Mouse (Mus musculus): Measurements from ENCODE around the gene Tfb1m. TPM values are rescaled to one million over a fixed set of nuclear protein-coding genes. Genes with fewer than 3 reads are reported as not detected.

Tfb1m gene
- polyA plus RNA-seq, 1 experiment from 2014 or later: 14.1 TPM

DNA sequence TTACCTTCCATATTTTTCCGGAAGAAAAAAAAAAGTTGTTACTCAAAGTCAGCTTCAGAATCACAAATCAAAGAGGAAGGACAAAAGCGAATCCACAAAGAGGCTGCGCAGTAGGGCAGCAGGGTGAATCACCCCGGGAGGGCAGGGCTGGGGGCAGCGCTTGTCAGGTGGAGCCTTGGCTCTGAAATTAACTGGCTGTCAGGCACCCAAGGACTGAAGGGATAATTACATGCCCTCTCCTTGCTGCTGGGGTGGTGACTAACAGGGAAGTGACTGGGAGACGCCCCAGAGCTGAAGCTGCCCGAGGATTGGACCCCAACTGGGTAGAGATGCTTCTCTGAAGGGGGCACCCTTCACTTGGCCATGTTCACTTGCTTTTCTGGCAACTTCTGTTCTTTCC is 71.7 kb downstream of the Tfb1m start:
- no peaks in the 10 kb centered on the region for H3K27me3 ChIP-seq (ENCODE audit: control insufficient read depth, insufficient read depth, low read length)
- ATAC-seq (ENCODE audit: low FRiP score) (no peak), DNase-seq (ENCODE audit: low spot score) (no peak)
- no peak overlapping the region for H3K9ac ChIP-seq
- no peaks in the 10 kb centered on the region for H3K9me3 ChIP-seq (ENCODE audit: control insufficient read depth, low read length)
- no peaks in the 10 kb centered on the region for H3K4me1 ChIP-seq (replicated peaks; ENCODE audit: control insufficient read depth, insufficient read depth, low read length)
- no peak overlapping the region for H3K27ac ChIP-seq
- no peak overlapping the region for H3K4me3 ChIP-seq (replicated peaks; ENCODE audit: low read length)
- no peaks in the 10 kb centered on the region for H3K36me3 ChIP-seq (replicated peaks; ENCODE audit: control insufficient read depth, insufficient read depth)
- H3K4me2 ChIP-seq (replicated peaks): no peak overlapping the region
- 61% methylated on average over 7 of the region's 7 CpGs for WGBS

DNA sequence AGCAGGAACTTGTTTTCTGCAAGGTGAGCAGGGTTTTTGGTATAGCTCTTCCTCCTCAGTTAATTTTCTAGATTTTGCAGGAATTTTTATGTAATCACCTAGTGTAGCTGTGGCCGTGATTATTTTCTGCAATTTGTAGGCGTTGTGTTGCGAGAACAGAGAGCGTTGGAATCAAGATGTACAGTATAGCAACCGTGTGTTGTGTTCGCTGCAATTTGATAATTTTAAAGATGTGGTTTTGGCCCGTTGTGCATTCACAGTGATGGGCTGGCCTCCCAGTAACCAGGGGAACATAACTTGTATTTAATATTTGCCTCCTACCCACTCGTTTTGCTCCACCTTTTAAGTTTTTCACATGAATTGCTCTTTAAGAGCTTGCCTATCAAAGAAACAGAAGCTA is 74.5 kb downstream of the Tfb1m start:
- no peaks in the 10 kb centered on the region for H3K27me3 ChIP-seq (ENCODE audit: control insufficient read depth, insufficient read depth, low read length)
- H3K4me3 ChIP-seq (replicated peaks; ENCODE audit: low read length): no peak overlapping the region
- 89% methylated on average over 8 of the region's 8 CpGs for WGBS
- no peaks in the 10 kb centered on the region for H3K36me3 ChIP-seq (replicated peaks; ENCODE audit: control insufficient read depth, insufficient read depth)
- no peak overlapping the region for H3K27ac ChIP-seq
- no peaks in the 10 kb centered on the region for H3K9me3 ChIP-seq (ENCODE audit: control insufficient read depth, low read length)
- no peaks in the 10 kb centered on the region for H3K4me1 ChIP-seq (replicated peaks; ENCODE audit: control insufficient read depth, insufficient read depth, low read length)
- DNase-seq (ENCODE audit: low spot score) (no peak), ATAC-seq (ENCODE audit: low FRiP score) (no peak)
- no peak overlapping the region for H3K9ac ChIP-seq
- H3K4me2 ChIP-seq (replicated peaks): no peak overlapping the region

DNA sequence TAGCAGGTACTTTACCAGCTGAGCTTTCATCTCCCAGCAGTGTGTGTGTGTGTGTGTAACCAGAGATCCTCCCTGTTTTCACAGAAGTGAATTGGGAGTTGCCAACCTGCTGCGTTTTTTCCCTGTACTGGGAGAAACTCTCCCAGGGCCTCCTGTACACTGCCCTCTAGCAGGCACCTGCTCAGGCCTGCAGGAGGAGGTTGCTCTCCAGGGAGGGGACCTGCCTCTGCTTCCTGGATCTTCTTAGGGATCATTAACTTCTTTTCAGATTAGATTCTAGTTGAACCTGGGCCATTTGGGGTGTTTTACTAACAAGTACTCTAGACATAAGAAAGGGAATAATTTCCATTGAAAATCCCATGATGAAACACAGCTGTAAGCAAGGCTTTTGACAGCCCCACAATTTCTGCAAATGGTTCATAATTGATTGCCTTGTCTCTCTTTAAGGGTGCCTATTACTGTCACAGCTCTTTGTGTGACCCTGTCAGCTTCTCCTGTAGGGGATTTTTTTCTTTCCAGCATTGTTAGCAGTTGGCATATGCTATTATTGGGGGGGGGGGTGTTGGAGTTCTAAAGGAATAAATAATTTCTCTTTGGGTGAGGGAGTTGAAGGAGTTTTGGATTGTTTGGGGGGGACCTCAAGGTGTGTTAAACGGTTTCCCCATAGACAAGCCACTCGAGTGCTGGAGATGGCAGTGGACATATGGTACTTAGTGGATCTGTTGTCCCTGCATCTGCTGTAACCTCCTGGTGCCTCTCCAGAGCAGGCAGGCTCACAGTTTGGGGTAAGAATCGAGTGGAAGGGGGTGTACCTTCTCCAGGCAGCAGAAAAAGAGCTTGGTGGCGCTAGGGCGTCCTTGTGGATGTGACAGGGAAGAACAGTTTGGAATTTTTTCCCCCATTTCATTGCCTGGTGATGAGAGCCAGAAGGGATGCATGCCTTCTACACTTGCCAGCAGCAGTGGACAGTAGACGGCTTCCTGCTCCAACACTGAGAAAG is 75.7 kb downstream of the Tfb1m start:
- no peak for ATAC-seq (ENCODE audit: low FRiP score)
- H3K36me3 ChIP-seq (replicated peaks; ENCODE audit: control insufficient read depth, insufficient read depth): no peaks in the 10 kb centered on the region
- WGBS: 69% methylated on average over 7 of the region's 7 CpGs
- no peak for DNase-seq (ENCODE audit: low spot score)
- no peaks in the 10 kb centered on the region for H3K9me3 ChIP-seq (ENCODE audit: control insufficient read depth, low read length)
- no peak overlapping the region for H3K4me2 ChIP-seq (replicated peaks)
- no peak overlapping the region for H3K4me3 ChIP-seq (replicated peaks; ENCODE audit: low read length)
- no peaks in the 10 kb centered on the region for H3K4me1 ChIP-seq (replicated peaks; ENCODE audit: control insufficient read depth, insufficient read depth, low read length)
- H3K27ac ChIP-seq: no peak overlapping the region
- no peak overlapping the region for H3K9ac ChIP-seq
- H3K27me3 ChIP-seq (ENCODE audit: control insufficient read depth, insufficient read depth, low read length): no peaks in the 10 kb centered on the region

DNA sequence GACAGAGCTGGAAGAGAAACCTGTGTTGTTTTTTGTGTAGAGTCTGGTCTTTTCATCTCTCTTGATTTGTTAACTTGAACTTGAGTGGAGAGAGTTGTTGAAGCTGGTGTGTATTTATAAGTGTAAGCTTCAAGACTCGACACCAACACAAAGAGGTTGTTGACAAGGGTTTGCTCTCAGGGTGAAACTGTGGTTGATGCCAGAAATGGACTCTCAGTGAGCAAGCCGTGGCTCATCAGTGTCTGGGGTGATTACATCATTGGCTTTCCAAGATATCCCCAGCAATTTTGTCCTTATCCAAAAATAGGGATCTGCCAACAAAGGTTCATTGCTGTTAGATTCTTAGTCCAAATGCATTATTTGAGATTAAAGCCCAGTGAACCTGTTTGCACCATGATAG is 81.0 kb downstream of the Tfb1m start:
- Histone ChIP-seq H3K27ac (no peak overlapping the region), H3K36me3 (replicated peaks; ENCODE audit: control insufficient read depth, insufficient read depth) (no peaks in the 10 kb centered on the region), H3K4me1 (replicated peaks; ENCODE audit: control insufficient read depth, insufficient read depth, low read length) (no peaks in the 10 kb centered on the region), H3K27me3 (ENCODE audit: control insufficient read depth, insufficient read depth, low read length) (no peaks in the 10 kb centered on the region), H3K9ac (no peak overlapping the region), H3K9me3 (ENCODE audit: control insufficient read depth, low read length) (no peaks in the 10 kb centered on the region), H3K4me2 (replicated peaks) (no peak overlapping the region), H3K4me3 (replicated peaks; ENCODE audit: low read length) (no peak overlapping the region)
- DNase-seq (ENCODE audit: low spot score): no peak
- ATAC-seq (ENCODE audit: low FRiP score): no peak
- 91% methylated on average over 2 of the region's 2 CpGs for WGBS

DNA sequence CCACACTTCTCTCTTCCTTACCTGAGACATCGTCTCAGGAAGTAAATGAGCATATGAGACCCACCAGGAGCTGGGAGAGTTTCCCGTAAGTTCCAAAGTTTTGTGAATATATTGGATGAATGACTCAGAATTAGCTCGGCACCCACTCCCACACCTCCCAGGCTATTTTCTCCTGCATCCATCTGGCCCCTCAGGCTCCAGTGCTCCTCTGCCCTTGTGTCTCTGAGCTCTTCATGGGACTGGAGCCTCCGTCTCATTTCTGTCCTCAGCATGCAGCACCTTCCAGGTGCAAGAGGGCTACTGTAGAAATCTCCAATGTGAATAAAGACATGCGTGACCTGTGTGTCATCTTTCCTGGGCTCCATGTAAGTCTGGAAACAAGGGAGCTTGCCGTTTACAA is 85.6 kb downstream of the Tfb1m start:
- 79% methylated on average over 6 of the region's 6 CpGs for WGBS
- Histone ChIP-seq H3K36me3 (replicated peaks; ENCODE audit: control insufficient read depth, insufficient read depth) (no peaks in the 10 kb centered on the region), H3K27ac (no peak overlapping the region), H3K4me1 (replicated peaks; ENCODE audit: control insufficient read depth, insufficient read depth, low read length) (no peaks in the 10 kb centered on the region), H3K9ac (no peak overlapping the region), H3K4me2 (replicated peaks) (no peak overlapping the region), H3K4me3 (replicated peaks; ENCODE audit: low read length) (no peak overlapping the region), H3K27me3 (ENCODE audit: control insufficient read depth, insufficient read depth, low read length) (no peaks in the 10 kb centered on the region), H3K9me3 (ENCODE audit: control insufficient read depth, low read length) (no peaks in the 10 kb centered on the region)
- ATAC-seq (ENCODE audit: low FRiP score) (no peak), DNase-seq (ENCODE audit: low spot score) (no peak)

Other genes with a start within 250 kb of the Tfb1m start
- 5.2 and 6.3 TPM in 2 replicates for gene Tiam2, start 231.2 kb downstream of the Tfb1m start, polyA plus RNA-seq (2014; fragmentation: Nextera tagmentation; extraction: Ambion mirVana)
- gene Cldn20, start 25.2 kb downstream of the Tfb1m start, polyA plus RNA-seq (2014; fragmentation: Nextera tagmentation; extraction: Ambion mirVana): 0.54 TPM in 1 of 2 replicates, not detected in the other
- gene Nox3, start 138.5 kb upstream of the Tfb1m start, polyA plus RNA-seq (2014; fragmentation: Nextera tagmentation; extraction: Ambion mirVana): not detected in 2 replicates